Comparison of ENCODE assay signal across 10 mouse cellular contexts in the genomic region with DNA sequence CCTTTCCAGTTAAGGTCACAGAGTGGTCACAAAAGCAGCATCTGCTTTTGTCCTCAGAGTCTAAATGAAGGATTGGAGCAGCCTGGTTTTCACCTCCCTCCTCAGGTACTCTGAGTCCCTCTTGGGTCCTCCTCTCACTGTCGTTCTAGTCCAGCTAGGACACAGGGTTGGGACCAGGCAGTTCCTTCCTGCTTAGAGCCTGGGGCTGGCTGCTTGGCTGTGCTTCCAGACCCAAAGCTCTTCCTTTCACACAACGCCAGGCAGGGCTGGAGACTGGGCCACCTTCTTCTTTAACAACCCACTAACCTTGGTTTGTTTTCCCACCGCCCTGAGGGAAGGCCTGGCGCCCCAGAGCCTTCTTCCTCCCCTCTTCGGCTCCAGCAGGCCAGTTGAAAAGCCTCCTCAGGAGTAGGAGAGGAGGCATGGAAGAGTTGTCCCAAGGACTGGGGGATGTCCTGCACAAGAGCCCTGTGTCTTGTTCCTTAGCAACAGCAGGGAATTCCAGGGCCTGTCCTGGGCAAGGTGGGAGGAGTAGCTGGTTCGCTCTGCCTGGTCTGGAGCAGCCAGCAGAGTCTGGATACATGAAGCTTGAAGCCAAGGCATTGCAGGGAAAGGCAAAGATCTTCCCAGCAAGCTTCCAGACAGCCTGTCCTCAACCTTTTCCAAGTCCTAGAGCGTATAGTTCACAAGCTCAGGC. TPM values are rescaled to one million over a fixed set of nuclear protein-coding genes. Genes with fewer than 3 reads are reported as not detected.
DNase-seq lines count a peak whose midpoint lies in the region; ATAC-seq lines count a peak whose summit lies in the region.
"Had no signal": no experiment of that assay in that cellular context is flagged by ENCODE, and none has a peak within 500 bp of the region (broad histone marks: within the 10 kb centered on the region; RNA-seq: fewer than 3 reads in every experiment).

No protein-coding gene starts in this region.

- H3K9ac ChIP-seq in heart, embryonic 15.5 days = no peak overlapping the region
- H3K9ac ChIP-seq in heart, embryonic 11.5 days (ENCODE audit: low read depth, low read length) = no peak overlapping the region
- H3K9ac ChIP-seq in midbrain, embryonic 13.5 days (replicated peaks) = no peak overlapping the region
- peak overlapping the region; percentile 0; the same call in 1 of the 2 replicates for H3K9ac ChIP-seq in intestine, embryonic 16.5 days (ENCODE audit: low read depth, low read length)

- H3K27me3 ChIP-seq in heart, embryonic 15.5 days = peaks cover 5% of the 10 kb centered on the region
- peaks cover 4% of the 10 kb centered on the region; the same call in 1 of the 2 replicates for H3K27me3 ChIP-seq in heart, embryonic 11.5 days (ENCODE audit: control insufficient read depth, insufficient read depth, low read length)
- peaks cover 36% of the 10 kb centered on the region for H3K27me3 ChIP-seq in midbrain, embryonic 10.5 days (ENCODE audit: low read depth, poor library complexity, severe bottlenecking)
- H3K27me3 ChIP-seq in midbrain, embryonic 13.5 days = peaks cover 26% of the 10 kb centered on the region
- H3K27me3 ChIP-seq in intestine, embryonic 16.5 days (replicated peaks; ENCODE audit: control insufficient read depth, insufficient read depth, low read length) = no peaks in the 10 kb centered on the region; the same call in 1 of the 2 replicates

- peak overlapping the region; percentile 69; the same call in 1 of the 2 replicates for H3K4me2 ChIP-seq in heart, embryonic 15.5 days
- no peak overlapping the region; the same call in 1 of the 2 replicates for H3K4me2 ChIP-seq in heart, embryonic 11.5 days
- no peak overlapping the region for H3K4me2 ChIP-seq in midbrain, embryonic 13.5 days (replicated peaks)
- no peak overlapping the region for H3K4me2 ChIP-seq in intestine, embryonic 16.5 days (ENCODE audit: low read depth, low read length)

- H3K36me3 ChIP-seq in heart, embryonic 15.5 days = no peaks in the 10 kb centered on the region
- no peaks in the 10 kb centered on the region for H3K36me3 ChIP-seq in heart, embryonic 11.5 days (ENCODE audit: control insufficient read depth, insufficient read depth, low read length)
- H3K36me3 ChIP-seq in midbrain, embryonic 10.5 days = no peaks in the 10 kb centered on the region
- no peaks in the 10 kb centered on the region for H3K36me3 ChIP-seq in midbrain, embryonic 13.5 days
- no peaks in the 10 kb centered on the region for H3K36me3 ChIP-seq in intestine, embryonic 16.5 days (ENCODE audit: control insufficient read depth, insufficient read depth, low read length)
- H3K36me3 ChIP-seq: hindbrain, embryonic 10.5 days had no signal

- ATAC-seq in heart, embryonic 15.5 days (replicated peaks; ENCODE audit: insufficient number of reproducible peaks, insufficient read depth, low FRiP score, low read depth) = 0 out of 2 replicates have a peak, but pooled peaks have one; percentile 25
- no peak for ATAC-seq in heart, embryonic 11.5 days (replicated peaks; ENCODE audit: insufficient number of reproducible peaks, low FRiP score, low TSS enrichment)
- no peak for ATAC-seq in midbrain, embryonic 13.5 days
- ATAC-seq in intestine, embryonic 16.5 days = no peak

- H3K4me3 ChIP-seq in heart, embryonic 15.5 days = peak overlapping the region; percentile 40; the same call in 1 of the 2 replicates
- H3K4me3 ChIP-seq in heart, embryonic 11.5 days (ENCODE audit: low read depth, low read length) = no peak overlapping the region
- no peak overlapping the region for H3K4me3 ChIP-seq in midbrain, embryonic 10.5 days
- no peak overlapping the region for H3K4me3 ChIP-seq in midbrain, embryonic 13.5 days (replicated peaks)
- no peak overlapping the region for H3K4me3 ChIP-seq in intestine, embryonic 16.5 days (ENCODE audit: low read length)

- peak overlapping the region; percentile 37; the same call in 1 of the 2 replicates for H3K27ac ChIP-seq in heart, embryonic 15.5 days
- no peak overlapping the region for H3K27ac ChIP-seq in heart, embryonic 11.5 days (ENCODE audit: low read depth, low read length)
- H3K27ac ChIP-seq in midbrain, embryonic 10.5 days (replicated peaks) = no peak overlapping the region
- H3K27ac ChIP-seq in midbrain, embryonic 13.5 days = no peak overlapping the region
- H3K27ac ChIP-seq in intestine, embryonic 16.5 days (ENCODE audit: low read length) = no peak overlapping the region
- H3K27ac ChIP-seq: hindbrain, embryonic 10.5 days had no signal

- DNase-seq in midbrain, embryonic 10.5 days (ENCODE audit: low spot score) = peak; percentile 17
- no peak for DNase-seq in urinary bladder, adult 18-20 months (ENCODE audit: low spot score in 2 of 2)
- DNase-seq in cerebellum, postnatal 14 days = no peak
- DNase-seq: adrenal gland, postnatal 25 days; midbrain, embryonic 14.5 days had no signal

- 54% methylated on average over 7 of the region's 7 CpGs for WGBS in heart, embryonic 15.5 days
- WGBS in heart, embryonic 11.5 days (ENCODE audit: insufficient replicate concordance) = 43% methylated on average over 7 of the region's 7 CpGs
- WGBS in midbrain, embryonic 10.5 days = 38% methylated on average over 7 of the region's 7 CpGs
- 41% methylated on average over 7 of the region's 7 CpGs for WGBS in midbrain, embryonic 13.5 days
- 58% methylated on average over 7 of the region's 7 CpGs for WGBS in intestine, embryonic 16.5 days

- peaks cover 26% of the 10 kb centered on the region for H3K4me1 ChIP-seq in heart, embryonic 15.5 days (replicated peaks)
- 0 out of 2 replicates have a peak, but pooled peaks cover 7% of the 10 kb centered on the region for H3K4me1 ChIP-seq in heart, embryonic 11.5 days (ENCODE audit: control insufficient read depth, insufficient read depth, low read length)
- peaks cover 19% of the 10 kb centered on the region for H3K4me1 ChIP-seq in midbrain, embryonic 10.5 days
- peaks cover 7% of the 10 kb centered on the region for H3K4me1 ChIP-seq in midbrain, embryonic 13.5 days (replicated peaks)
- peaks cover 9% of the 10 kb centered on the region; the same call in 1 of the 2 replicates for H3K4me1 ChIP-seq in intestine, embryonic 16.5 days (ENCODE audit: control insufficient read depth, insufficient read depth, low read length)

- no peaks in the 10 kb centered on the region for H3K9me3 ChIP-seq in heart, embryonic 15.5 days (replicated peaks)
- H3K9me3 ChIP-seq in heart, embryonic 11.5 days (replicated peaks; ENCODE audit: control insufficient read depth, low read length) = no peaks in the 10 kb centered on the region
- H3K9me3 ChIP-seq in midbrain, embryonic 10.5 days (replicated peaks) = no peaks in the 10 kb centered on the region
- H3K9me3 ChIP-seq in midbrain, embryonic 13.5 days = no peaks in the 10 kb centered on the region
- no peaks in the 10 kb centered on the region for H3K9me3 ChIP-seq in intestine, embryonic 16.5 days (ENCODE audit: control insufficient read depth, low read length)
- H3K9me3 ChIP-seq: hindbrain, embryonic 10.5 days had no signal

RNA-seq across cellular contexts. Expression of gene Mall, which starts 0.7 kb away (rescaled TPM):
- 8.1 and 10.2 TPM in 2 replicates for polyA plus RNA-seq in heart, embryonic 15.5 days (2015; fragmentation: Nextera tagmentation; extraction: Ambion mirVana)
- 2.5 and 3.8 TPM in 2 replicates for polyA plus RNA-seq in heart, embryonic 11.5 days (2014; fragmentation: Nextera tagmentation; extraction: Ambion mirVana)
- 0.56 and 0.93 TPM in 2 replicates for polyA plus RNA-seq in midbrain, embryonic 10.5 days (2016; fragmentation: Nextera tagmentation; extraction: Ambion mirVana)
- polyA plus RNA-seq in midbrain, embryonic 13.5 days (2015; fragmentation: Nextera tagmentation; extraction: Ambion mirVana) = 0.61 and 0.82 TPM in 2 replicates
- polyA plus RNA-seq in intestine, embryonic 16.5 days (2015; fragmentation: Nextera tagmentation; extraction: Ambion mirVana) = 41.8 and 55.2 TPM in 2 replicates

RNA-seq across cellular contexts. Expression of gene Nphp1, which starts 58.2 kb away (rescaled TPM):
- polyA plus RNA-seq in heart, embryonic 15.5 days (2015; fragmentation: Nextera tagmentation; extraction: Ambion mirVana) = 19.6 and 20.0 TPM in 2 replicates
- 12.1 and 15.4 TPM in 2 replicates for polyA plus RNA-seq in heart, embryonic 11.5 days (2014; fragmentation: Nextera tagmentation; extraction: Ambion mirVana)
- 42.2 and 45.1 TPM in 2 replicates for polyA plus RNA-seq in midbrain, embryonic 10.5 days (2016; fragmentation: Nextera tagmentation; extraction: Ambion mirVana)
- polyA plus RNA-seq in midbrain, embryonic 13.5 days (2015; fragmentation: Nextera tagmentation; extraction: Ambion mirVana) = 20.4 and 21.7 TPM in 2 replicates
- polyA plus RNA-seq in intestine, embryonic 16.5 days (2015; fragmentation: Nextera tagmentation; extraction: Ambion mirVana) = 16.3 and 17.6 TPM in 2 replicates
